Mouse (Mus musculus) stomach, postnatal 0 days (tissue): ENCODE data around the gene Ncam2.

Experiments used
- CTCF ChIP-seq: IDR thresholded peaks from 2 replicates; pipeline ENCODE4 v1.5.1; 2016; ENCODE audit warnings: antibody characterized with exemption, low read depth, mild to moderate bottlenecking, moderate library complexity
- EP300 ChIP-seq: optimal IDR thresholded peaks from 2 replicates; pipeline ENCODE3; 2016; ENCODE audit warnings: antibody characterized with exemption

GRCm38 (mm10) chr16:81623776-81624175 lies 423.3 kb downstream of the Ncam2 start:
- TF ChIP-seq EP300 (no peak), CTCF (no peak)
